Mouse (Mus musculus) right cerebral cortex, postnatal 36 days (tissue): Measurements from ENCODE around the gene Wdr45b.
"Not testable (repeated sequence)": the region's sequence is repeated elsewhere in the genome, so short reads cannot be mapped to it uniquely, and the experiment has no call there.

ENCODE experiments used
- DNase-seq, 2 experiments: peaks; one replicate each; pipeline ENCODE4 v3.0.0; 2022; ENCODE audit warnings: low spot score in 2 of 2, mixed read lengths in 1 of 2

The Wdr45b gene

DNA sequence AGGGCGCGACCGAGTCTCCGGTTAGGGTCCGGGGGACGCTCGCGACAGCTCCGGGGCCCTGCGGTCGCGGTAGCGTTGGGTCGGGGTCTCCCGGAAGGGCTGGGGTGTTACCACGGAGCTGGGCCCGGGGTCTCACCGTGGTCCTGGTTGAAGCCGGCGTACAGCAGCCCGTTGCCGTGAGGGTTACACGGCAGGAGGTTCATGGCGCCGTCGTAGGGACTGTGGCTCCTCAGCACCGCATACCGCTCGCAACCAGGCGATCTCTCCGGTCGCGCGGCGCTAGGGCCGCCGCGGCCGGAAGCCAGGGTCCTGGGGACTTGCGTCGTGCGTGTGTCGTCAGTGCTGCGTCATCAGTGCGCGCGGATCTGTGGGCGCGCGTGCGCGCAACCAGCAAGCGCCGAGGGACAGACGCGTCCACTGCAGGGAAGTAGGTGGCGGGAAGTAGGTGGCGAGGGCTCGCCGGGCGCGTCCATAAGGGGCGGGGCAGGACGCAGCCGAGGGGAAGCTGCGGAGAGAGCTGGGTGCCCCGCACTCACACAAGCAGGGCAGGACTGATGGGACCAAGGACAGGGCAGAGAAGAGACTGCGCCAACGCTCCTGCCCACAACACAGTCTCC, at the start of gene Wdr45b:
TSS of gene Wdr45b (minus strand) at position 355 of the 617 bp plus-strand sequence.
- DNase-seq: peak; percentile 95 to 96

DNA sequence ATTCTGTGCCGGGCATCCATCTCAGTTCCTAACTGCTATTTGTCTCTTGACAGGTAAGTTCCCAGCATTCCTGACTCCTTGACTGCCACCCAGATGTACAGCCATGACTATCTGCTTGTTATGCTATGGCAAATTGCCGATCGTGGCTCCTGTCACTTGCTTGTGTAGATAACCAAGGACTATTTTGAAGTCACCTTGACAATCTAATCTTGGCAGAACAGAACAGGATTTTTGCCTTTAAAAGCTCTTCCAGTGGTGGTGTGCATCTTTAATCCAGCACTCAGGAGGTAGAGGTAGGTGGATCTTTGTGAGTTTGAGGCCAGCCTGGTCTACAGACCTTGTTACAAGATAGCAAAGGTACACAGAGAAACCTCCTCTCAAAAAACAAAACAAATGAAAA, 38.2 kb upstream of the Wdr45b start:
- DNase-seq: no peak

- DNase-seq: no peak
Observed at GRCm38 (mm10) chr11:121390793-121391192, 36.5 kb upstream of the Wdr45b start.

GRCm38 (mm10) chr11:121388554-121388945, 34.3 kb upstream of the Wdr45b start:
- DNase-seq: no peak

DNA sequence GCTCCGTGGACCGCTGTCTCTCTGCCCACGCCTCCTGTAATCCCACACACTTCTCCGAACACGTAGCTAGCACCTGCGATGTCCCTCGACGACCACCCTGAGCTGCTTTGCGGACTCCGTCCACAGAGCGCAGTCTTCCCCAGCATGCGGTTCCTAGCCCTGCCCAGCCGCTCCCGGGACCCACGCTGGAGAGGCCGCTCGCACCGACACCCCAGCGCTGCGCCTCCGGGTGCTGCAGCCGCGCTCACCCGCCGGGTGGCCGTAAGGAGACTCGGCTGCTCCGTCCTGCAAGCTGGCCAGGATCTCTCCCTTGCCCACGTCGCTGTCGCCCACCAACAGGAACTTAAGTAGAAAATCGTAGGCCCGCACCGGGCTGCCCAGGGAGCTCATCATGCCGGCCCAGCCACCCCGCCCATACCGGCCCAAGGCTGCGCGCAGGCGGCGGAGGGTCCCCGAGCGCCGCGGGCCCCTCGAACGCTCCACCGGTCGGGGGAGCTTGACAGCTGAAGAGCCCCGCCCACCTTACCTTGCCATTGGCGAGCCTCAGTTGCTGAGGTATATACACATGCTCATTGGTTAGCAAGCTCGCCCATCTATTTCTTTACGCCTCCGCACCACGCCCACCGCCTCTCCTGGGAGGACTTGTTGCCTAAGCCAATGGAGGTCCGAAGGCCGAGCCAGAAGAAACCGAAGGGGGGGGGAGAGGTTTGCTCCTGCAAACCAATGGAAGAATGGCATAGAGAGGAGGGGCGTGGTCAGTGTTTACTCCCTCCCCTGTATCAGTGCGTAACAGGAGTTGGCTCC, 33.7 kb upstream of the Wdr45b start, which contains the start of gene Rab40b:
TSS of gene Rab40b (minus strand) at position 502 of the 804 bp plus-strand sequence.
- peak; percentile 98 for DNase-seq

DNA sequence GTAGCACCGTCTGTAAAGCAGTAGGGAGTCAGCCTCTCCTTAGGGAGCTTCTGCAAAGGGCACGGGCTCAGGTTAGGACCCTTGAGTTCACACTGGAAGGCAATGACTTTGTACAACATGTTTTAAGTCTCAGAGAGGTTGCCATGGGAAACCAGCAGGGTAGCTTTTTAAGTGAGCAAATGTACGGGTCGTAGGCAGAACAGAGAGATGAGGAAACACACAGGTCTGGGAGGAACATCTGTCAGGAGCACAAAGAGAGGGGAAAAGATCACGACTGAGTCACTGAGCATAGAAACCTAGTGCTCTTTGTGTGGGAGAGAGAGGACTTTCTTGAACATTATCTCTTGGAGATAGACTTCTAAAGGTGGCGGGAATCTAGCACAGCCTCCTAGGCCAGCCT, 26.0 kb upstream of the Wdr45b start:
- no peak for DNase-seq

- DNase-seq: no peak
Observed at GRCm38 (mm10) chr11:121378644-121379043, 24.4 kb upstream of the Wdr45b start.

DNA sequence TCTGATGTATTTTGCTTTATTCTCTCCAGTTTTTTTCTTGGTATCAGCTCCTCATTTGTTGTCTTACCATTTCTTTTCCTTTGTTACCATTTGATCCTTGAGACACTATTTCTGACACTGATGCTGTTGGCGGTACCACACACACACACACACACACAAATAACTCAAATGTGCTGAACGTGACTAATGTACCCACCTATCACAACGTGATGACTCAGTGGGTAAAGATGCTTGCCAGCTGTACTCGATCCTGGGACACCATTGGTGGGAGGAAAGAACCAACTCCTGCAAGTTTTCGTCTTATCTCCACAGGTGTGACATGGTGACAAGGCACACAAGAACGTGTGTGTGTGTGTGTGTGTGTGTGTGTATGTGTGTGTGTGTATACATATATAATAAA, 19.1 kb upstream of the Wdr45b start:
- DNase-seq: no peak

DNA sequence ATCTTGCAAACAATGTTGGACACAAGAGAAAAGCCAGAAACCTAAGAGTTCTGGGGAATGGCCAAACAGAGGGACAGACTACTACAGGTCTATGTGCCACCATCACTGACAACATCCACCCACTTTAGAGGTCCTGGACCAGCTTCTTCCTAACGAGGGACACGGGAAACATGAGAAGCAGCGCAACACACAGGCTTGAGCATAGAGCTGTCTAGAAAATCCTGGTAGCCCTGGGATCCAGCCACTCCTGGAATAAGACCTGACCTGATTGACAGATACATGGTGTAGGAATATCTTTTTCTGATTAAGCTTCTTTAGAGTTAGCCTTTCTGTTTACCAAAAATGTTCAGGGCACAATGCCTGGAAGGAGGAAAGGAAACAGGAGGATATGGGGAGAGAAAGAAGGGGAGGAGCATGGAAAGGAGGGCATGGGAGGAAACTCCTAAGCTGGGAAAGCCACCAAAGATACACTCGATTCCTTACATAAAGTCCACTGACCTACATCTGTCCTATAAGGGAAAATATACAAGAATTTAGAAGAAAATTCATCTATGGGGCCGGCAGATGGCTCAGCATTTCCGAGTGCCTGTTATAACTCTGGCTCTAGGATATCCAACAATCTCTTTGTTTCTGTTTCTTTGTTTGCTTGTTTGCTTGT, 16.2 kb upstream of the Wdr45b start:
- DNase-seq: no peak

DNA sequence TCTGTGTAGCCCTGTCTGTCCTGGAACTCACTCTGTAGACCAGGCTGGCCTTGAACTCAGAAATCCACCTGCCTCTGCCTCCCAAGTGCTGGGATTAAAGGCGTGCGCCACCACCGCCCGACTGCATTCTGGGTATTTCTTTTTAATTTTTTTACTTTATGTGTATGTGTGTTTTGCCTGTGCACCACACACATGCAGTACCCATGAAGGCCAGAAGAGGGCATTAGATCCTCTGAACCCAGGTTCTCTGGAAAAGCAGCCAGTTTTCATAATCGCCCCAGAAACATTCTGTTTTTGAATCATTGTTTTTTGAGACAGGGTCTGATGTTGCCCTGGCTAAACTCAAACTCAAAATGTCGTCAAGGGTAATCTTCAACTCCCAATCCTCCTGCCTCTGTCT, 15.4 kb upstream of the Wdr45b start:
- DNase-seq: no peak

- DNase-seq: no peak
Observed at GRCm38 (mm10) chr11:121368731-121369130, 14.5 kb upstream of the Wdr45b start.

DNA sequence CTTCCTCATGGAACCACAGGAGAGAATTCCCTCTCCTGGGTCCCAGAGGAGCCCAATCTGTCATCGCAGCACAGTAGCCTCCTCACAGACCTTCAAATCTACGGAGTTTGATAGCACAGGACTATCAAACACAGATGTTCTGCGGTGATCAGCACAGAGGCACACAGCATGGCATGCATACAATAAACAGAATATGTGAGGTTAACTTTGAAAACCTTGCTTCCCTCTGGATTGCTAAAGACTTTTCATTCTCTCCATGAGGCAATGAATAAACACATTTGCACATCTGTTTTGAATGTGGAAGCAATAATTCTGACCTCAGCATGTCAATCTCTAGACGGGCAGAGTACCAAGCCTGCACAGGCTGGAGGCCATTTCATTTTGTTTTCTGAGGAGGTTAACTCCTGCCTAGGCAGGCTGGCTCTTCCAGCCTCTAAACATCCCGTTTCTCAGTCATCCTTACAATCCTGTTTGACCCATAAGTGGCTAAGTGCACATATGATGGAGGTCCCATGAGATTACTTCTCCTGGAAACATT, 13.0 kb upstream of the Wdr45b start:
- no peak for DNase-seq

DNA sequence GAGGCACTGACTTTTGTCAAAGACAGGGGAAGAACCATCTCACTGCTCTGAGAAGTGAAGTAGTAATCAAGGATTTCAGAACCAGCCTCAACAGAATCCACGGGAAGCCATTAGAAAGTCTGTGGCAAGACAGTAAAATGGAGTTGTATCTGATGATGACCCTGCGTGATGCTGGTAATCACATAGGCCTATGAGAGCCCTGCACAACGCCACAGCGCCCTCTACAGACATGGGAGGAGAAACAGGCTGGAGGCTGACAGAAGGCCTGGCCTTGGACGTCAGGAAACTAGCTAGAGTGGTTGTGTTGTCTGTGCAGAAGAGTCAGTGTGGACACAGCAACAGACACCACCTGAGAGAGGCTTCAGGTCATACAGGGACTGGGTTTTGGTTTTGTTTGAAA, 8.0 kb upstream of the Wdr45b start:
- peak in 1 of 2 experiments; percentile 29 for DNase-seq

DNA sequence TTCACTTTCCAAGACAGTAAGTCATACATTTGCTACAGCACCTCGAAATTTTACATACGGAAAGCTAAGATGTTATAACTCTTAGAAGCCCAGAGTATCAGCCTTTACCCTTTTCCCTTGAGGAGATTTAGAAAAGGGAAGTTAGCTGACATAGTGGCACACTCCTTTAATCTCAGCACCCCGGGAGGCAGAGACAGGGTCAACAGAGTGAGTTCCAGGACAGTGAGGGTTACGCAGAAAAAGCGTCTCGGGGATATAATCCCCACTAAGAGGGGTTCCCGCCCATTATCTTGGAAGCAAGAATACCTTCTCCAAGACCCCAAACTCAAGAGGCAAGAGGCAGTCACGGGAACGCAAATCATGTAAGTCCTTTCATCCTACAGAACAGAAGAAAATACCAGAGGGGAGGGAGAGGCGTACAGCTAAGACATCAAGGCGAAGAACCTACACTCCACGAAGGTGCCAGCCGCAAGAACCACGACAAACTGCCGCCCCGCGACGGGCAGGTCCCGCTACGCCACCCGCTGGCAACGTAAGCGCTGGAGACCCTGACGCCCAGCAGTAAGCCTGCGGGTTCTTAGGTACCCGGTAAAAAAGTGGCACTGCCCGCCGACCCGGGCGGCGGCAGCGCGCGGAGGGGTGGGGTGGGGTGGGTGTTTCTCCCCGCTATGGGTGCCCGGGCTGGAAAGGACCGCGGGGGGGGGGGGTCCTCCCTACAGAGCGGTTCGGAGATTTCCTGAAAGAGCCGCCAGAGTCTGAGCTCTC, 737 bp downstream of the Wdr45b start:
- peak; percentile 21 to 33 for DNase-seq

GRCm38 (mm10) chr11:121348727-121349126, 5.5 kb downstream of the Wdr45b start:
- DNase-seq: not testable (repeated sequence)

- DNase-seq: no peak
Observed at GRCm38 (mm10) chr11:121348166-121348565, 6.1 kb downstream of the Wdr45b start.

- no peak for DNase-seq
Observed at GRCm38 (mm10) chr11:121347036-121347435, 7.2 kb downstream of the Wdr45b start.

DNA sequence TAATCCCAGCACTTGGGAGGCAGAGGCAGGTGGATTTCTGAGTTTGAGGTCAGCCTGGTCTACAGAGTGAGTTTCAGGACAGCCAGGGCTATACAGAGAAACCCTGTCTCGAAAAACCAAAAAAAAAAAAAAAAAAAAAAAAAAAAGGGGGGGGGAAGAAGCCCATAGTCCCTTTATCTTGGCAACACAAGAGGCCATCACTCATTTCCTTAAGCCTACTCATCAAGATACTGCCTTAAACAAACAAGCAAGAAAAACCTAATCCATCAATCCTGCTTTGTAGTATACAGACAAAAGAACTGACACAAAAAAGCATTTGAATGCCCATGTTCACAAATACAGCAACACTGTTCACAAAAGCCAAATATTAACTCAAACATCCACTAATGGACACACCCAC, 11.8 kb downstream of the Wdr45b start:
- not testable (repeated sequence) for DNase-seq

DNA sequence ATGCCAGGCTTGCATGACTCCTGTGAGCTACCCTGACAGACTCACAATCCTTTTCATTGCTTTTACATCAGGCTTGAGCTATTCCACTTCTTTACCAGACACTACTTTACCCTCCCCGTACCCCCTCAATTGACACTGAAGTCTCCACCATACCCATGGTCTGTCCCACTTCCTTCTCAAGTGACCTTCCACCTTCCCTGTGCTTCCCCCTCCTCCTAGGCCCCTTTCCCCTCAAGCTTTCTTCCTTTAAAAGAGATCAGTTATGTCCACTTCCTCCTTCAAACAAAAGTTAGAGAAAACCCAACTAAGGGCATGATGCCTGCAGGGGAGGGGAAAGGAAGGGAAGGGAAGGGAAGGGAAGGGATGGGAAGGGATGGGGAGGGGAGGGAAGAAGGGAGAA, 14.0 kb downstream of the Wdr45b start:
- no peak for DNase-seq

- DNase-seq: no peak
Observed at GRCm38 (mm10) chr11:121339647-121340046, 14.6 kb downstream of the Wdr45b start.

DNA sequence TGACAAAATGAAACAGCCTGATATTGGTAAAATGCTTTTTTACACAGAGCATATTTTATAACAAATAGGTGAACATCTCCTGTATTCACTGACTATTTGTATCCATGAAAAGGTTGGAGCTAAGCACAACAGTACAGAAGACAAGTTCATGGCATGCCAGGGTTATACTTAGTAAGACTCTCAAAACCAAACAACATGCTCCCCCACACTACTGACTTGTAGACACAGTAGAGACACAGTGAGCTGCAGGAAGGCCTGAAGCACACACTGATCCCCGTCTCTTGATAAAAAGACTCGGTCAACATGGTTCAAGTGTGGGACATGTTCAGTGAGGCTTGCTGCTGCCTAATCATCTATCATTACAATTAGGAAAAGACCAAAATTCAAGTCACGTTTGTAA, 22.6 kb downstream of the Wdr45b start:
- no peak for DNase-seq

DNA sequence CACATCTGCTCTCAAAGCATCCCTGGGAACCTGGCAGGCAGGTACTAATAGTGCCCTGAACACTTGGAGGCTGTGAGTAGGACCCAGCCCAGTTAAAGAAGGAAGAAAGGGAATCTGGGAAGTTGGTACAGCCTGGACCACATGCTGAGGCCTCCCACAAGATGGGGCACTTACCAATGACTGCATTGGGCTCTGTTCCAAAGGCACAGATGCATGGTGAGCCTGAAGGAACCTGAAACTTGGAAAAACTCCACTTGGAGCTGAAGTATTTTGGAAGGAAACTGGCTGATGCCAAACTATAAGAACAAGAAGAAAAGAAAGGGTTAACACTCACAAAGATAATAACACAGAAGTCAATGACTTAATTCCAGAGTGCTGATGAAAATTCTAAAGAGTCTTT, 25.6 kb downstream of the Wdr45b start:
- no peak for DNase-seq
